Mouse (Mus musculus): Measurements from ENCODE around the gene Kcnj12. TPM values are rescaled to one million over a fixed set of nuclear protein-coding genes. Genes with fewer than 3 reads are reported as not detected.

The Kcnj12 gene
- total and polyA plus RNA-seq, 3 experiments = not detected

GRCm38 (mm10) chr11:61108911-61109361 lies 86.6 kb downstream of the Kcnj12 start:
- Histone ChIP-seq H3K79me2 (ENCODE audit: control insufficient read depth, insufficient read depth, low read length, poor library complexity) (no peaks in the 10 kb centered on the region; the same call in 1 of the 2 replicates), H3K9me3 (replicated peaks; ENCODE audit: insufficient read depth, low read length) (no peaks in the 10 kb centered on the region), H3K27ac (ENCODE audit: control insufficient read depth, low read depth, low read length) (no peak overlapping the region), H3K9ac (ENCODE audit: control insufficient read depth, low read depth, low read length, poor library complexity, severe bottlenecking) (no peak overlapping the region), H3K27me3 (ENCODE audit: control insufficient read depth in 1 of 2, insufficient read depth in 2 of 2, low read length in 2 of 2) (peaks cover 0 to 2% of the 10 kb centered on the region in 2 experiments; a peak in 1 of 4 replicates), H3K4me3 (ENCODE audit: control insufficient read depth in 1 of 2, insufficient read depth in 1 of 2, low read depth in 2 of 2, low read length in 2 of 2) (no peak overlapping the region), H3K4me1 (ENCODE audit: control insufficient read depth in 1 of 2, insufficient read depth in 2 of 2, low read length in 2 of 2) (peaks cover 3 to 13% of the 10 kb centered on the region in 2 experiments; a peak in 3 of 4 replicates), H3K36me3 (ENCODE audit: control insufficient read depth in 1 of 2, insufficient read depth in 2 of 2, low read length in 2 of 2) (peaks cover 0 to 5% of the 10 kb centered on the region in 2 experiments; a peak in 2 of 4 replicates)
- peak; percentile 63 for DNase-seq (ENCODE audit: low read depth, low spot score)
- TF ChIP-seq MAX (IDR thresholded peaks at IDR 0.05; ENCODE audit: low read length) = peak; percentile 48
- TF ChIP-seq EP300 (IDR thresholded peaks at IDR 0.05; ENCODE audit: low read depth in 1 of 2, low read length in 2 of 2) = no peak

GRCm38 (mm10) chr11:61109707-61110106 lies 87.3 kb downstream of the Kcnj12 start:
- H3K79me2 ChIP-seq (ENCODE audit: control insufficient read depth, insufficient read depth, low read length, poor library complexity) = no peaks in the 10 kb centered on the region
- H3K9me3 ChIP-seq (replicated peaks; ENCODE audit: insufficient read depth, low read length) = no peaks in the 10 kb centered on the region
- TF ChIP-seq MEF2A (IDR thresholded peaks at IDR 0.05; ENCODE audit: extremely low read depth, insufficient replicate concordance, low read depth, low read length, poor library complexity, severe bottlenecking) (no peak), CHD2 (IDR thresholded peaks at IDR 0.05; ENCODE audit: low read length) (no peak), GATA1 (IDR thresholded peaks at IDR 0.05; ENCODE audit: low read depth, low read length) (no peak), MAX (IDR thresholded peaks at IDR 0.05; ENCODE audit: low read length) (no peak), HCFC1 (IDR thresholded peaks at IDR 0.05; ENCODE audit: low read depth, low read length) (no peak), JUND (IDR thresholded peaks at IDR 0.05; ENCODE audit: low read depth, low read length) (no peak), ETS1 (IDR thresholded peaks at IDR 0.05; ENCODE audit: low read depth, low read length) (no peak), CTCF (IDR thresholded peaks at IDR 0.05 in 2 of 3, conservative IDR thresholded peaks at IDR 0.05 in 1 of 3; ENCODE audit: control insufficient read depth in 1 of 3, insufficient read depth in 1 of 3, low read depth in 2 of 3, low read length in 3 of 3, poor library complexity in 1 of 3, severe bottlenecking in 1 of 3) (no peak), ZKSCAN1 (IDR thresholded peaks at IDR 0.05; ENCODE audit: low read depth, low read length) (no peak), MAFK (IDR thresholded peaks at IDR 0.05; ENCODE audit: borderline replicate concordance, low read depth, low read length) (no peak), ZNF384 (IDR thresholded peaks at IDR 0.05; ENCODE audit: low read depth, low read length) (no peak)
- no peak for DNase-seq (ENCODE audit: low read depth, low spot score)
- no peak overlapping the region for H3K27ac ChIP-seq (ENCODE audit: control insufficient read depth, low read depth, low read length)
- H3K36me3 ChIP-seq (ENCODE audit: control insufficient read depth in 1 of 2, insufficient read depth in 2 of 2, low read length in 2 of 2) = peaks cover 0 to 3% of the 10 kb centered on the region in 2 experiments; a peak in 2 of 4 replicates
- no peak overlapping the region for H3K4me3 ChIP-seq (ENCODE audit: control insufficient read depth in 1 of 2, insufficient read depth in 1 of 2, low read depth in 2 of 2, low read length in 2 of 2)
- no peak overlapping the region for H3K9ac ChIP-seq (ENCODE audit: control insufficient read depth, low read depth, low read length, poor library complexity, severe bottlenecking)
- H3K27me3 ChIP-seq (ENCODE audit: control insufficient read depth in 1 of 2, insufficient read depth in 2 of 2, low read length in 2 of 2) = peaks cover 0 to 2% of the 10 kb centered on the region in 2 experiments; a peak in 1 of 4 replicates
- peaks cover 3 to 10% of the 10 kb centered on the region in 2 experiments; a peak in 3 of 4 replicates for H3K4me1 ChIP-seq (ENCODE audit: control insufficient read depth in 1 of 2, insufficient read depth in 2 of 2, low read length in 2 of 2)

- Histone ChIP-seq H3K27ac (ENCODE audit: control insufficient read depth, low read depth, low read length) (no peak overlapping the region), H3K9ac (ENCODE audit: control insufficient read depth, low read depth, low read length, poor library complexity, severe bottlenecking) (no peak overlapping the region), H3K4me3 (ENCODE audit: control insufficient read depth in 1 of 2, insufficient read depth in 1 of 2, low read depth in 2 of 2, low read length in 2 of 2) (no peak overlapping the region), H3K27me3 (ENCODE audit: control insufficient read depth in 1 of 2, insufficient read depth in 2 of 2, low read length in 2 of 2) (peaks cover 0 to 2% of the 10 kb centered on the region in 2 experiments; a peak in 1 of 4 replicates), H3K36me3 (ENCODE audit: control insufficient read depth in 1 of 2, insufficient read depth in 2 of 2, low read length in 2 of 2) (peaks cover 0 to 3% of the 10 kb centered on the region in 2 experiments; a peak in 2 of 4 replicates), H3K9me3 (replicated peaks; ENCODE audit: insufficient read depth, low read length) (no peaks in the 10 kb centered on the region), H3K4me1 (ENCODE audit: control insufficient read depth in 1 of 2, insufficient read depth in 2 of 2, low read length in 2 of 2) (peaks cover 3 to 10% of the 10 kb centered on the region in 2 experiments; a peak in 3 of 4 replicates), H3K79me2 (ENCODE audit: control insufficient read depth, insufficient read depth, low read length, poor library complexity) (no peaks in the 10 kb centered on the region)
- TF ChIP-seq MYB (IDR thresholded peaks at IDR 0.05; ENCODE audit: low read depth, low read length) (no peak), MEF2A (IDR thresholded peaks at IDR 0.05; ENCODE audit: extremely low read depth, insufficient replicate concordance, low read depth, low read length, poor library complexity, severe bottlenecking) (no peak), CHD2 (IDR thresholded peaks at IDR 0.05; ENCODE audit: low read length) (no peak)
- no peak for DNase-seq (ENCODE audit: low read depth, low spot score)
Observed at GRCm38 (mm10) chr11:61110113-61110512, 87.7 kb downstream of the Kcnj12 start.
